Mouse (Mus musculus) regulatory T cell (primary cell): ENCODE data around the gene Cbx3.

ENCODE experiments used
- in situ Hi-C: fragments of 300-600 bp; cut with MboI, MseI; formaldehyde crosslinking; loops from one replicate; pipeline ENCODE4 v1.15.1; 2025; ENCODE audit warnings: high pct_unique_total_duplicates

The Cbx3 gene

DNA sequence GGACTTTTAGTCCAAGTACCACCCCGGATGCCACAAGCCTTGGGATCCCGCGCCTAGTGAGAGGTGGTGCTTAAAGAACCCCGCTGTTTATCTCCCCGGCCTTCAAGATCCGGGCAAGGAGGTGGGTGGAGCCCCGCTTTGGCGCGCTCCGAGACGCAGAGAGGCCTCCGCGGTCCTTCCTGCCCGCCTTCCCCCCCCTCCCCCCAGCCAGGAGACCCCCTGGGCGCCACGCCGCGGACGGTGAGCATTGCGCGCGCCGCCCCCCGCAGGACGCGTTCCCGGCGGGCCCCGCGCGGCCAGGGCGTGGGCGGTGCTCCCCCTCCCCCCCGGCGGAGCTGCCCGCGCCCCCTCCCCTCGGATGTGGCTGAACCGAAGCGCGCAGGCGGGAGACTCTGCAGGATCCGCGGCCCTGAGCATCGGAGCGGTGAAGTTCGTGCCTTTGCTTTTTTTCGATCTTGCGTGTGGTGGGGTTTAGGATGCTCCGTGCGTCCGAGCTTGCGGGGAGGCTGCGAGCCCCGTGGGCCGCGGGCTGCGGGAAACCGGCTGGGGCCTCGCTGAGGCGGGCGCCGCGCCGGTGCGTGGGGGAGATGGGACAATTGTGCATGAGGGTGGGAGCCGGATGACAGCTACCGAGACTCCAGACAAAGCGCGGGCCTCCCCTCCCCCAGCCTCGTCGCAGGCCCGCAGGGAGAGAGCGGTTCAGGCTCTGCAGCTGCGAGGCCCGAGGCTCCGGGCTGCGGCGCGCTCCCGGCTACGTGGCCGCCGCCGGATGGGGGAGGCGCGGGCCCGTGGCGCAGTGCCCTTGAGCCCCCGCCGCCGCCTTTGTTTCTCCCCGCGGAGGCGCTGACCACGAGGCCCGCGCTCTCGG is at the start of gene Cbx3:
Cbx3 (plus strand) TSS at position 50 of the 868 bp plus-strand sequence.
- in situ Hi-C loops: loop anchor here (25.0 kb wide), 1 partner anchor 1083 kb away; no protein-coding TSS in a partner anchor

DNA sequence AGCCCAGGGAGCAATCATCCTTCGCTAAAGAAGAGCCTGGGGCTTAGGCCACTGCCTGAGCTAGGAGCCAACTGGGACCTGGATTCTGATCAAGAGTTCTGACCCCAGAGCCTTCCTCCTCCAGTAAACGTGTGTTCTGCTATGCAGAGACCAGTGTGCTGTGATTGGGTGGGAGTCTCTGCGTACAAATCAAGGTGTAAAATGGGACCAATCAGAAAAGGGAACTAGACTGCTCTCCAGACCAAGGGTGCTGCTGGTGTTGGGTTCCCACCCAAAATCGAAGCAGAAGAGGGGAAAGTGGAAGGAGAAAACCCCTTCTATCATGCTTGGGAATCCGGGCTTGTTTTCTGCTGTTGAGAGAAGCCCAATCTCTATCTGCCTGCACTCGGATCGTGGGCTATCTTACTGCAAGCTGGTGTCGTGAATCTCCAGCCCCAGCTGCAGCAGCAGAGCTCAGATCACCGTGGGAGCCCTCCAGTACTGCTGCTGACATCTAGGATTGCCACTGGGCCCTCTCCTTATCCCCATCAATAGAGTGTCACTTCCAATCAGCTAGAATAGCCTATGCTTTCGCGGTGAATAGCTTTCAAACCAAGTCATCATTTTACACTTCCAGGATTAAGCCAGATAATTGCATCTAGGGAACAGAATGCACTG is 46.6 kb upstream of the Cbx3 start:
- in situ Hi-C loops: loop anchor here (10.0 kb wide), 1 partner anchor 1141 kb away; no protein-coding TSS in a partner anchor

DNA sequence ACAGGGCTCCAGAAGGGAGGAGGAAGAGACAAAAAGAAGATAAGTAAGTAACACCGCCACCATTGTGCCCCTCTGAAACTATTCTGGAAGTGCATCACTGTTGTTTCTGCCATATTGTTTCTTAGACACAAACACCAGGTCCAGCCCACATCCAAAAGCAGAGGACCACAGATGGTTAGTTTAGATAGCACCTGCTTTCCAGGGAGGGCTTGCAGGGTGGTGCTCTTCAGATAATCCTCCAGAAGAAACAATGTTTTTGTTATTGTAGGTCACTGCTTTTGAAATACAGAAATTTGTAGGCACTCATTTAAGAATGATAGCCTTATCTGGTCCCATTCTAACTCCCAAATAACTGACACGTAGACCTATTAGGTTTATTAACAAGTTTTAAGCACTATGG is 45.6 kb upstream of the Cbx3 start:
- in situ Hi-C loops: loop anchor here (10.0 kb wide), 1 partner anchor 1140 kb away; no protein-coding TSS in a partner anchor

DNA sequence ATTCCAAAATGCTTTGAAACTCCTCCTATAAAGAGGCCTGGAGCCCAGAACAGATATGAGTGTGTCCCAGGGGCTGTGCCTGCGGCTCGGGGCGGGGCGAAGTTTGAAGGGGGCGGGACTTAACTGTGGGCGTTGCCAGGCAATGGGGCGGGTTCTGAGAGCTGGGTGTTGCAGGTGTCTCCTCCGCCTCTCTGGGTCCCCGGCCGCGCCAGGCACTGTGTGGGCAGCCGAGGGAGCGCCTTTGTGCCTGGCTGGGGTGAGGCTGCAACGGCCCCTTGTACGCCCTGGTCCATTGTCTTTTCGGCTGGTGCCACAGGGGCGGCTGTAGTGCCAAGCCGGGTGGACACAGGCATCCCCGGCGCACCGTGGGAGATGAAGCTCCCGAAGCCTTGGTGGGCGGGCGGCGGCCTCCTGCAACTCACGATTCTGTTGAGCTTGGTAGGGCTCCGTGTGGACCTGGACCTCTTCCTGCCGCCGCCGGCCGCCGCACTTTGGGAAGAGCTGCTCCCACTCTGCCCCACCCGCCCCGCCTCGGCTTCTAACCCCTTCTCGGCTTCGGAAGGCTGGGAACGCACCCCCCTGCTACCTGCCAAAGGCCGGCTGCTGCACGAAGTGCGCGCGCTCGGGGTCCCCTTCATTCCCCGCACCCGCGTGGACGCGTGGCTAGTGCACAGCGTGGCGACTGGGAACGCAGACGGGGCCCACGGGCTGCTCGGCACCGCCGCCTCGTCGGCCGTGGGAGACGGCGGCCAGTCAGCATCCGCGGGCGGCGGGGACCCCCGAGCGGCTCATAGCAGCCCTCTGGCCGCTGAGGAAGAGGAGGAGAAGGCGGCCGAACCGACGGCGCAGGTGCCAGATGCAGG is 37.4 kb upstream of the Cbx3 start, which contains the start of gene Nfe2l3:
Nfe2l3 (plus strand) TSS at position 136 of the 863 bp plus-strand sequence.
- in situ Hi-C loops: no loop called here

DNA sequence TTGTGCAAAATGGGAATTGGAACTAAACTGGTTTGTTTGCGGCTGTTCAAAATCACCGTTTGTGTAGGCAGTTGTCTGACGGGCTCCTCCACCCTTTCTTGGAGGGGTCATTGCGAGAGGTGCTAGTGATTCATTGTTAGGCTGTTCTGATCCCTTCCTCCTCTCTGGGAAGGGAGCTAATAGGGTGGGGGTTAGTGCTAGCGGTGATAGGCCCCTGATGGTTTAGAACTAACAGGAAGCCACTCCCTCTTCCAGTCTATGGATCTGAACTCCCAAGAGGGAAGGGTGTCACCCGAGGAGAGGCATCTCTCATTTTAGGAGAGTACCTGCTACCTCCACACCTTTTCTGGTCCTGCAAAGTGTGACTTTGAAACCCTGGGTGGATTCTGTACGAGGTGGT is 35.9 kb upstream of the Cbx3 start:
- in situ Hi-C loops: no loop called here

DNA sequence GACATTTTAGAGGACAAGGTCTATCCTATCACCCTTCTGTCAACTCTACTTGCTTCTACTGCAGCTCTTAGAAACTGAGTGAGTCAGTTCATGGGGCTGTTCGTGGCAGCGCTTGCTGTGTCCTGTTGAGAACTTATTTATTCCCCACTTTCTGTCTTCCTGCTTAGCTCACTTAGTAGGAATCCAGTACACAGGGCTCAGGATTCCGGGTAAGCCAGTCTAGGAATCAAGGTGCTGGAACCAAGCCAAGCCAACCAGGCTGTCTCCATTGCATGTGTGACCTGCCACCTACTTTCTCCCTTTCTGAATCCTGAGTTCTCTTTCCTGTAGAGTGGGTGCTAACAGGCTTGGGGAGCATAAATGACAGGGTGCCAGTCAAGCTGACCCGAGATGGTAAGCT is 32.5 kb upstream of the Cbx3 start:
- in situ Hi-C loops: no loop called here

DNA sequence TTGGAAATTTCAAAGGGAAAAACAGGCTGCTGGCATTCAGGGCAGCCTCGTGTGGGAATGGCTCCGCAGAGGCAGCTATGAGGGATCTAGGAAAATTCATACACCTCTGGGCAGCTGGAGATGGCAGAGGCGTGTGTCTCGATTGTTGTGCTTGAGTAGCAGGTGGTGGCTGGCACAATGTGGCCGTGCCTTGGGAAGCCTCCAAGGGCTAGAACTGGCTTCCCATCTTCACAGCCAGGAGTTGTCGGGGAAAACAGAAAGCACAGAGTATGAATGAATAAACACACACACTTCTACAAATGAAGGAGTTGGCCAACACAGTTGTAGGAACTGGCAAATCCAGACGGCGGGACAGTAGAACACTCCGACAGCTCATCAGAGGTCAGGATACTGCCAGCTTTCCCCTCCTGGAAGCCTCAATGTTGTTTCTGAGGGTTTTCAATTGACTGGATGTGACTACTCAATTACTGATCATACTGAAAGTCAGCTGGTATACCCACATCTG is 31.3 kb upstream of the Cbx3 start:
- in situ Hi-C loops: no loop called here

DNA sequence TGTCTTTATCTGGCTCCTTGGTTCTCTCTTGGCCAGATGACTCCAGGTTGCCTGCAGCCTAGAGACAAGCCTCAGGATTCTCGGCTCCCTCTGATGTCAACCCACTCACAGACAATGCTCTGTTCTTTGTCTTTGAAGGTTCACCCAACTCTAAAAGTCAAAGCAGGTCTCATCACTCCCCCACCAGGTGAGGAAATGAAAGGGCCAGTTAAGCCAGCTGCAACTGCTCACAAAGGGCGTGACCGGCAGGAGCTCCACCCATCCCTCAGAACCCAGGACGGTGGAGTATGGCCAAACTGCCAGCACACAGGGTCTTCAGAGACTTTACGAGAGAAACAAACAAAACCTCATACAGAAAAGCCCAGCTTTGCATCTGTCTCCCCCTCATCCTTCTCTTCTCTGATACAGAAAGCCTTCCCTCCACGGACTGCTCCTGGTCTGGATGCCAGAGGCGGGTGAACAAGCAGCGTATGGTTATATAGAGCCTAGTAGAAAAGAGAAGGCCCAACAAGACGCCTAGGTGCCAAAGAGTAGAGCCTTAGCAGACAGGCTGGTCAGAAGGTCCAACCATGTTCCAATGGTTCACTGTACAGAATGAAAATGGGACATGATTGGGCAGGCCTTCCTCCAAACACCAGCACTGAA is 27.8 kb upstream of the Cbx3 start:
- in situ Hi-C loops: no loop called here

DNA sequence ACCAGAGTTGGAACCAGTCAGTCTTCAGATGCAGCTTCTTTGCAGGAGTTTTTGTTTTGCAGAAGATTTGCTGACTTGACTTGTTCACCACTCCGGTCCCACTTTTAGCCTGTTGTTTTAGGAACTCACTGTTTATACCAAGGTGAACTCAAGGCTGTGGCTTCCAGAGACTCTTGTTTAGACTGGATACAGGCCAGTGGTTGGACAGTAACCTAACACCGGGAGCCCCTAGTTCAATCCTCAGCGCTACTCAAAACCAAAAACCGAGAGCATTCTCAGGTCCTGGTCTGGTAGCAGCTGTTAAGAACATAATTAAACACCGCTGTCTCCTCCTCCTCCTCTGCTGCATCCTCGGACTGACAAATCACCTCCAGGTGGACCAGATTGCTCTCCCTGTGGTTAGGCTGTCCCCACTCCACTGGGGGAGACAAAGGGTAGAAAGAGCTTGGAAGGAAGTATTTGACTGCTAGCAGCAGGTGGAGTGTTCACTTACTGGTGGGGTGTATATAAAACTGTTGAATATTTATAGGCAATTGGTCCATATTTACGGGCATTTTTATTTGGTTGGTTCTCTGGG is 17.1 kb upstream of the Cbx3 start:
- in situ Hi-C loops: loop anchor here (25.0 kb wide), 1 partner anchor 1066 kb away; no protein-coding TSS in a partner anchor

DNA sequence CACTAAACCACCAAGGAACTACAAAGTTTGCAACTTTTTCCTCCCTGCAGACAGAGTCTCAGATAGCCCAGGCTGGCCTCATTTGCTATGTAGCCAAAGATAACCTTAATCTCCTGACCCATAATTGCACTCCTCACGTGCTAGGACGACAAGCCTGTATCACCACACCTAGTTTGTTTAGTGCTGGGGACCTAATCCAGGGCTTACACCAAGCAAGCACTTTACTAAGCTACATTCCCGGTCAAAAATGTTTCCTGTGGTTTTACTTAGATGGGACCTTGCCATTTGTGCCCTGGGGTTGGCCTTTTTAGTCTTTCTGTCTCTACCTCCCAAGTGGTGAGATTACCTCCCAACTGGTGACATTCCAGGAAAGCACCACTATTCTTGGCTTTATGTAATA is 15.2 kb upstream of the Cbx3 start:
- in situ Hi-C loops: loop anchor here (25.0 kb wide), 1 partner anchor 1068 kb away; no protein-coding TSS in a partner anchor

DNA sequence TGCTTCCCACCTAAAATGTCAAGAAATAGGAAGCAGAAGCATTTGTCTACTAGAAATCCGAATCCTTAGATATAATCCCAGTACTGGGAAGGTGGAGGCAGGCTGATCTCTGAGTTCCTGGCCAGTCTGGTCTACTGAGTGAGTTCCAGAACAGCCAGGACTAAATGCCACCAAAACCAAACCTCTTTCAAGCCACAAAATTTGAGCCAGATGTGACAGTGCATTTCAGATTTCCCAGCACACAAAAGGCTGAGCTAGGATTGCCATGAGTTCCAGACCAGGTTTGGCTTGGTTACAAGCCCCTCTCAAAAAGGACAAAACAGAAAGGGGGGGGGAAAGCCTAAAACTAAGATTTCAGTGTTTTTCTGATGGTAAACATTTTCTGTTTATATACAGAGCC is 14.0 kb upstream of the Cbx3 start:
- in situ Hi-C loops: loop anchor here (25.0 kb wide), 1 partner anchor 1069 kb away; no protein-coding TSS in a partner anchor

DNA sequence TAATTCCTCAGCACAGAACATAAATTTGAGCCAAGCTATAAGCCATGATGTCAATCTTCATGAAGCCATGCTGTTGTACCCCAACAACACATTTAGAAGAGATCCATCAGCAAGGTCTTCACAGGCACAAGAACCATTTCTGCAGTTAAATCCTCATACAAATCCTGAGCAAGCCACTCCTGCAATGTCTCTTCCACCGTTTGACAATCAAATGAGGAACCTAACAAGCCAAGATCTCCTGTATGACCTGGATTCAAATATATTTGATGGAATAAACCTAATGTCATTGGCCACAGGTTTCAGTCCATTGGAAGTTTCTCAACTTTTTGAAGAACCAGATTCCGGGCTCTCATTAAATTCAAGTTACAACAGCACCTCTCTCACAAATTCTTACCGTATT is 12.9 kb upstream of the Cbx3 start:
- in situ Hi-C loops: loop anchor here (25.0 kb wide), 1 partner anchor 1070 kb away; no protein-coding TSS in a partner anchor

DNA sequence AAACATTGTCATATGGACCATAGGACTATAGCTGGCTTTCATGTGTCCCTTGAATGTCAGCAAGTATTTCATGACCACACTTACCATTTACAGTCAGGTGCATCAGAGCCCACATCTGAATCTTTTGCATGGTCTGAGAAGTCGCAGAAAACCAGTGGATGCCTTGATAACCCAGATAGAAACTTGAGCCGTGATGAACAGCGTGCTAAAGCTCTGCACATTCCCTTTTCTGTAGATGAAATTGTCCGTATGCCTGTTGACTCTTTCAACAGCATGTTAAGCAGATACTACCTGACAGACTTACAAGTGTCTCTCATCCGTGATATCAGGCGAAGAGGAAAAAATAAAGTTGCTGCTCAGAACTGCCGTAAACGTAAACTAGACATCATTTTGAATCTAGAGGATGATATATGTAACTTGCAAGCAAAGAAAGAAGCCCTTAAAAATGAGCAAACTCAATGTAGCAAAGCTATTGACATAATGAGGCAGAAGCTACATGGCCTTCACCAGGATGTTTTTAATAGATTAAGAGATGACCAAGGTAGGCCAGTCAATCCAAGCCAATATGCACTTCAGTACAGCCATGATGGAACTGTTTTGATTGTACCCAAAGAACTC is 12.3 kb upstream of the Cbx3 start:
- in situ Hi-C loops: loop anchor here (25.0 kb wide), 1 partner anchor 1071 kb away; no protein-coding TSS in a partner anchor

DNA sequence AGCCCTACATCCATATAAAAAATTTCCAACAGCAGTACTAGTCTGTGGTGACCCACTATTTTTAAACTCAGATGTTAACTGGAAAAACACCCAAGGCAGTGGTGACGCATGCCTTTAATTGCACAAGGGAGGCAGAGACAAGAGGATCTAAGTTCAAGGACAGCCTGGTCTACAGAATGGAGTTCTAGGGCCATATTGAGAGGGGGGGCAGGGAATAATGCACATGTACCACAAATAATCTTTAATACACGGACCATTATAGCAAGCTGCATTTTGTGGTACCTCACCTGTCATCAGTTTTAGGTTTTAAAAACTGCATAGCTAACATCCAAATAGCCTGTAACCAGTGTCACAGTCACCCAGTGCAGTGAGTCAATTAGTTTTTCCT is 11.2 kb upstream of the Cbx3 start:
- in situ Hi-C loops: loop anchor here (25.0 kb wide), 1 partner anchor 1072 kb away; no protein-coding TSS in a partner anchor

DNA sequence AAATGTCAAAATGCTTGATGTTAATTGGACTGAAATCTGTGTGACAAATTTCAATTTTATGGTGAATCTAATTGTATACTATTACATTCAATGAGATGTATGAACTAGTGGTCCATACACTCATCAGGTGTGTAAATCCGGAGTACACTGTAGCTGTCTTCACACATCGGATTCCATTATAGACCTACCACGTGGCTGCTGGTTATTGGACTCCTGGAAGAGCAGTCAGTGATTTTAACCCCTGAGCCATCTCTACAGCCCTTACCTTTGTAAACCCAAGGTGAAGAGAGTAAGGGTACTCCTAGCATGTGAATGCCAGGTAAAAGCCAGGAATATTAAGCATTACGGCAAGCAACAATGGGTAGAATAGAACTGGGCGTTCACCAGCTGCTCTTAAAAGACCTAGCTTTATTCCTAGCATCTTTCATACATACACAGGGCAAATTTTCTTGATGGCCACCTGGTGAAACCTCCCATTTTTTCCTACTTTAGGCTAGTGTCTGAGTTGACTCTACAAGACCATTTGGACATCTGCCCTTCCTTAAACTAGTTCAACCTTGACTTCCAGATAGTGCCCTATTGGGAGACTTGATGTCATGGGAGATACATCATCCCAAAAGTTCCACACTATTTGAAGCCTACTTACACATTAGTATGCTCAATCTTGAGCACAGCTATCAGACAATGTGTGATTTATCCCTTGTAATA is 10.7 kb upstream of the Cbx3 start:
- in situ Hi-C loops: loop anchor here (25.0 kb wide), 1 partner anchor 1072 kb away; no protein-coding TSS in a partner anchor

DNA sequence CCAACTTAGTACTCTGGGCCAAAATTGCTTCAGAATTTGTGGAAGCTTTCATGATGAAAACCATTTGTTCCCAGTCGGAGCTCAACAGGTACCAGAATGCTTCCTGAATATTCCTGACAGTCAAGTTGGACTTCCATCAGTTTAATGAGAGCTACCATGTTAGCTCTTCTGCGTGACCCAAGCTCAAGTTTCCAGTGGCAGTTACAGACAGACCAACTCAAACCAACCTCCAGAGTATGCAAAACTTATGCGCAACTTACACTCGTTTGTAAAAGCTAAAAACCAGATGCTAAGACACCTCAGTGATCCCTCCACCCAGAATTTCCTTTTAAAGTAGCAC is 10.2 kb upstream of the Cbx3 start:
- in situ Hi-C loops: loop anchor here (25.0 kb wide), 1 partner anchor 1073 kb away; no protein-coding TSS in a partner anchor

DNA sequence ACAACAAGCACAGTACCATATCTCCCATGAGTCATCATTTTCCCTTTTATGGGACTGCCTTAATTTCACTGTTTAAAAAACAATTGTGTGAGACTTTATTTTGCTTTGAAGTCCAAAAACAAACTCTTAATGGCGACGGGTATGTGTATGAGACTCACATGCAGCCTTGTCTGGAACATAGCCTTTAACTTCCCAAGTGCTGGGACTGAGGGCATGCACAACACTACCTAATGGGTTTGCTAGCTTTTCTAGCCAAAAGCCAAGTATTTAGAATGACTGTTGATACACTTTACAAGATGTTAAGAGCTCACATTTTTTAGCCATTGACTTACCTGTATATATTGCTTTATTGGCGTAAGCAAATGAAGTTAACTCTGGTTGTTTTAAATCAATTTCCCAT is 9.8 kb upstream of the Cbx3 start:
- in situ Hi-C loops: loop anchor here (25.0 kb wide), 1 partner anchor 1073 kb away; no protein-coding TSS in a partner anchor

DNA sequence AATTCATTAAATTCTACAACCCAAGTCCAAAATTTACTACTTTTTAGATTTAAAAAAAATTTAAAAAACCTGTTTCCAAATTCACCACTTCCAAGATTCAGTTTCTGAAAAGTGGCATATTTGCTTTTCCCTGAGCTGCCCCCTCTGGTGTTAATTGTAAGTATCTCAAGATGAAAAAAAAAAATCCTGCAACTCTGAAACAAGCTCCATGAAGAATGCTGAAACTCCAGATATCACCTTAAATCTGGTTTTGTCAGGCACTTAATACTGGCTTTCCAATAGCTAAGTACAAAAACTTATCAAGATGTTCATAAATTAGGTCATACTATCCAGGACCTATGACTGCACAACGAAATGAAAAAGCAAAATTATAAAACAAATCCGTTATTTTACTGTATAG is 2.5 kb upstream of the Cbx3 start:
- in situ Hi-C loops: loop anchor here (25.0 kb wide), 1 partner anchor 1080 kb away; no protein-coding TSS in a partner anchor
